Mouse (Mus musculus) liver, adult 2 months (tissue): ENCODE results near the gene Spcs1. TPM values are rescaled to one million over a fixed set of nuclear protein-coding genes. Genes with fewer than 3 reads are reported as not detected.

Source experiments
- DNase-seq: peaks from one replicate; pipeline ENCODE4 v3.0.0-alpha.2; 2011; ENCODE audit warnings: low read depth, low spot score; ENCODE audit errors: extremely low read depth
- H3K27ac ChIP-seq: fragments of 200-500 bp; replicated peaks from 2 replicates; pipeline ENCODE4 v1.5.1; 2012; ENCODE audit warnings: low read depth, mild to moderate bottlenecking, control low read depth, inconsistent platforms, low read length; ENCODE audit not compliant: insufficient read depth
- H3K27me3 ChIP-seq: fragments of 200-500 bp; 2 replicates; pipeline ENCODE4 v1.6.1; 2012; ENCODE audit warnings: mild to moderate bottlenecking, moderate library complexity, low read length, inconsistent platforms; ENCODE audit not compliant: control insufficient read depth, insufficient read depth
- H3K36me3 ChIP-seq: fragments of 200-500 bp; 2 replicates; pipeline ENCODE4 v1.6.1; 2012; ENCODE audit warnings: low read length, inconsistent platforms; ENCODE audit not compliant: control insufficient read depth, insufficient read depth
- H3K4me1 ChIP-seq: fragments of 200-500 bp; 2 replicates; pipeline ENCODE4 v1.6.1; 2011; ENCODE audit warnings: low read length; ENCODE audit not compliant: control insufficient read depth, insufficient read depth
- H3K4me3 ChIP-seq: fragments of 200-500 bp; 2 replicates; pipeline ENCODE4 v1.5.1; 2011; ENCODE audit warnings: low read depth, mild to moderate bottlenecking, control low read depth, low read length, moderate library complexity; ENCODE audit not compliant: insufficient read depth
- H3K79me2 ChIP-seq: fragments of 200-500 bp; 2 replicates; pipeline ENCODE4 v1.6.1; 2012; ENCODE audit warnings: inconsistent platforms, mild to moderate bottlenecking, low read length, moderate library complexity; ENCODE audit not compliant: control insufficient read depth, insufficient read depth
- H3K9ac ChIP-seq: fragments of 200-500 bp; 2 replicates; pipeline ENCODE4 v1.6.1; 2012; ENCODE audit warnings: low read depth, mild to moderate bottlenecking, control low read depth, inconsistent platforms, low read length
- CTCF ChIP-seq: fragments of 200-500 bp; IDR thresholded peaks from 2 replicates; pipeline ENCODE4 v1.5.1; 2011; ENCODE audit warnings: low read depth, low read length, control low read depth
- POLR2A ChIP-seq: fragments of 200-500 bp; IDR thresholded peaks from 2 replicates; pipeline ENCODE4 v1.6.1; 2011; ENCODE audit warnings: low read length, control low read depth; ENCODE audit not compliant: insufficient read depth; ENCODE audit errors: extremely low read depth
- WGBS: fragments of 180-500 bp; shearing (Covaris S2); methylation state at CpG from one replicate; pipeline ENCODE4 v1.1.7; 2018; 5-methylcytosine and 5-hydroxymethylcytosine counted together
- polyA plus RNA-seq: library from polyadenylated mRNA; depleted of rRNA; stranded (reverse); fragments of >200 nt; gene quantifications from 2 replicates; pipeline ENCODE4 v1.2.3, GENCODE M21; 2012; rRNA removed
- total RNA-seq: library from RNA; depleted of rRNA; stranded (reverse); fragments of >200 nt; gene quantifications from 2 replicates; pipeline ENCODE4 v1.2.3, GENCODE M21; 2014; rRNA removed

The Spcs1 gene
- total and polyA plus RNA-seq, 2 experiments: 101 to 183 TPM

- 38% methylated on average over 6 of the region's 6 CpGs for WGBS
- Histone ChIP-seq H3K9ac (no peak overlapping the region), H3K36me3 (peaks cover 20% of the 10 kb centered on the region), H3K27ac (no peak overlapping the region), H3K27me3 (no peaks in the 10 kb centered on the region), H3K4me3 (no peak overlapping the region), H3K79me2 (no peaks in the 10 kb centered on the region), H3K4me1 (no peaks in the 10 kb centered on the region)
- no peak for TF ChIP-seq CTCF
- TF ChIP-seq POLR2A: no peak
- peak; percentile 19 for DNase-seq
Observed at GRCm38 (mm10) chr14:30974204-30974603, 27.3 kb downstream of the Spcs1 start.

GRCm38 (mm10) chr14:30960366-30960765, 41.1 kb downstream of the Spcs1 start:
- peaks cover 25% of the 10 kb centered on the region for H3K36me3 ChIP-seq
- TF ChIP-seq POLR2A (no peak), CTCF (no peak)
- WGBS: 97% methylated on average over 1 of the region's 1 CpGs

GRCm38 (mm10) chr14:30959031-30959430, 42.4 kb downstream of the Spcs1 start:
- H3K4me1 ChIP-seq: no peaks in the 10 kb centered on the region
- DNase-seq: no peak
- no peak overlapping the region for H3K9ac ChIP-seq
- no peaks in the 10 kb centered on the region for H3K79me2 ChIP-seq
- no peaks in the 10 kb centered on the region for H3K27me3 ChIP-seq
- H3K4me3 ChIP-seq: no peak overlapping the region
- no peak overlapping the region for H3K27ac ChIP-seq
- 90% methylated on average over 4 of the region's 4 CpGs for WGBS
- TF ChIP-seq POLR2A: no peak
- TF ChIP-seq CTCF: no peak
- peaks cover 27% of the 10 kb centered on the region for H3K36me3 ChIP-seq

More at GRCm38 (mm10) chr14:30960366-30960765, 41.1 kb downstream of the Spcs1 start:
- H3K4me1 ChIP-seq: no peaks in the 10 kb centered on the region
- no peak overlapping the region for H3K9ac ChIP-seq
- H3K79me2 ChIP-seq: no peaks in the 10 kb centered on the region
- no peak overlapping the region for H3K27ac ChIP-seq
- H3K4me3 ChIP-seq: no peak overlapping the region
- no peak for DNase-seq
- H3K27me3 ChIP-seq: no peaks in the 10 kb centered on the region

GRCm38 (mm10) chr14:30958517-30958916, 43.0 kb downstream of the Spcs1 start:
- H3K79me2 ChIP-seq: no peaks in the 10 kb centered on the region
- no peak for TF ChIP-seq POLR2A
- no peak for TF ChIP-seq CTCF
- H3K4me1 ChIP-seq: no peaks in the 10 kb centered on the region
- 79% methylated on average over 2 of the region's 2 CpGs for WGBS
- H3K27ac ChIP-seq: no peak overlapping the region
- no peaks in the 10 kb centered on the region for H3K27me3 ChIP-seq
- no peak overlapping the region for H3K4me3 ChIP-seq
- H3K36me3 ChIP-seq: peaks cover 23% of the 10 kb centered on the region
- H3K9ac ChIP-seq: no peak overlapping the region
- DNase-seq: no peak

- Histone ChIP-seq H3K36me3 (peaks cover 2% of the 10 kb centered on the region), H3K27ac (peak within 1 kb of the TSS; percentile 85), H3K4me1 (peaks cover 10% of the 10 kb centered on the region), H3K4me3 (peak within 1 kb of the TSS; percentile 93), H3K27me3 (no peaks in the 10 kb centered on the region), H3K9ac (peak within 1 kb of the TSS; percentile 93), H3K79me2 (no peaks in the 10 kb centered on the region; the same call in 1 of the 2 replicates)
- WGBS: under 1% methylated on average over 57 of the region's 57 CpGs
- TF ChIP-seq POLR2A (0 out of 2 replicates have a peak, but pooled peaks have one; percentile 12), CTCF (0 out of 2 replicates have a peak, but pooled peaks have one; percentile 13)
- DNase-seq: peak; percentile 92
Observed at GRCm38 (mm10) chr14:30951154-30951825, 50.2 kb downstream of the Spcs1 start, which contains the start of gene Nek4. Gene Nek4 (plus strand): TSS chr14:30951377.

GRCm38 (mm10) chr14:30949986-30950385, 51.5 kb downstream of the Spcs1 start:
- Histone ChIP-seq H3K4me1 (peaks cover 22% of the 10 kb centered on the region), H3K36me3 (no peaks in the 10 kb centered on the region), H3K27ac (peak overlapping the region; percentile 85), H3K4me3 (no peak overlapping the region), H3K27me3 (no peaks in the 10 kb centered on the region), H3K9ac (peak overlapping the region; percentile 5; the same call in 1 of the 2 replicates), H3K79me2 (no peaks in the 10 kb centered on the region; the same call in 1 of the 2 replicates)
- no peak for TF ChIP-seq POLR2A
- TF ChIP-seq CTCF: no peak
- peak; percentile 95 for DNase-seq
- 42% methylated on average over 10 of the region's 10 CpGs for WGBS

Other genes starting within 250 kb of the Spcs1 start
- 3.7 and 4.1 TPM in 2 replicates for gene Tmem110, start 176.1 kb downstream of the Spcs1 start, total RNA-seq
- gene Tmem110, start 176.1 kb downstream of the Spcs1 start, polyA plus RNA-seq: 7.5 and 8.2 TPM in 2 replicates
- 1.0 and 2.3 TPM in 2 replicates for gene Mustn1, start 122.5 kb downstream of the Spcs1 start, total RNA-seq
- 4.1 and 4.4 TPM in 2 replicates for gene Mustn1, start 122.5 kb downstream of the Spcs1 start, polyA plus RNA-seq
- gene Itih4, start 115.2 kb downstream of the Spcs1 start, total RNA-seq: 1,004 and 1,280 TPM in 2 replicates
- 1,016 and 1,052 TPM in 2 replicates for gene Itih4, start 115.2 kb downstream of the Spcs1 start, polyA plus RNA-seq
- gene Itih3, start 77.9 kb downstream of the Spcs1 start, total RNA-seq: 603 and 791 TPM in 2 replicates
- 335 and 492 TPM in 2 replicates for gene Itih3, start 77.9 kb downstream of the Spcs1 start, polyA plus RNA-seq
- gene Itih1, start 58.4 kb downstream of the Spcs1 start, total RNA-seq: 544 and 683 TPM in 2 replicates
- gene Itih1, start 58.4 kb downstream of the Spcs1 start, polyA plus RNA-seq: 457 and 504 TPM in 2 replicates
- 6.7 and 7.5 TPM in 2 replicates for gene Nek4, start 50.3 kb downstream of the Spcs1 start, total RNA-seq
- 2.9 and 3.1 TPM in 2 replicates for gene Nek4, start 50.3 kb downstream of the Spcs1 start, polyA plus RNA-seq
- gene Glt8d1, start 272 bp downstream of the Spcs1 start, total RNA-seq: 8.8 and 10.2 TPM in 2 replicates
- gene Glt8d1, start 272 bp downstream of the Spcs1 start, polyA plus RNA-seq: 3.1 and 5.4 TPM in 2 replicates
- 26.3 and 28.7 TPM in 2 replicates for gene Pbrm1, start 17.5 kb upstream of the Spcs1 start, total RNA-seq
- gene Pbrm1, start 17.5 kb upstream of the Spcs1 start, polyA plus RNA-seq: 6.1 and 6.3 TPM in 2 replicates
- 16.3 and 21.1 TPM in 2 replicates for gene Gnl3, start 17.5 kb upstream of the Spcs1 start, total RNA-seq
- 8.3 and 18.2 TPM in 2 replicates for gene Gnl3, start 17.5 kb upstream of the Spcs1 start, polyA plus RNA-seq
- 30.9 and 35.3 TPM in 2 replicates for gene Smim4, start 127.3 kb upstream of the Spcs1 start, total RNA-seq
- 63.8 and 65.1 TPM in 2 replicates for gene Smim4, start 127.3 kb upstream of the Spcs1 start, polyA plus RNA-seq
- gene Nt5dc2, start 129.4 kb upstream of the Spcs1 start, total RNA-seq: 3.0 and 6.0 TPM in 2 replicates
- gene Nt5dc2, start 129.4 kb upstream of the Spcs1 start, polyA plus RNA-seq: 14.8 and 17.5 TPM in 2 replicates
- 27.0 and 39.5 TPM in 2 replicates for gene Stab1, start 167.0 kb upstream of the Spcs1 start, total RNA-seq
- gene Stab1, start 167.0 kb upstream of the Spcs1 start, polyA plus RNA-seq: 32.7 and 52.3 TPM in 2 replicates
- gene Tnnc1, start 206.6 kb upstream of the Spcs1 start, total RNA-seq: 0.27 and 0.83 TPM in 2 replicates
- 0.32 TPM in 1 of 2 replicates, not detected in the other for gene Tnnc1, start 206.6 kb upstream of the Spcs1 start, polyA plus RNA-seq
- gene Nisch, start 215.3 kb upstream of the Spcs1 start, total RNA-seq: 66.7 and 83.0 TPM in 2 replicates
- gene Nisch, start 215.3 kb upstream of the Spcs1 start, polyA plus RNA-seq: 107 and 152 TPM in 2 replicates
- gene Sema3g, start 216.2 kb upstream of the Spcs1 start, total RNA-seq: under 0.01 and 0.27 TPM in 2 replicates
- gene Sema3g, start 216.2 kb upstream of the Spcs1 start, polyA plus RNA-seq: 0.05 and 0.19 TPM in 2 replicates
- 6.9 and 9.0 TPM in 2 replicates for gene Phf7, start 249.6 kb upstream of the Spcs1 start, total RNA-seq
- gene Phf7, start 249.6 kb upstream of the Spcs1 start, polyA plus RNA-seq: 4.4 and 4.5 TPM in 2 replicates
- gene Bap1, start 249.8 kb upstream of the Spcs1 start, total RNA-seq: 16.1 and 16.4 TPM in 2 replicates
- 24.5 and 26.7 TPM in 2 replicates for gene Bap1, start 249.8 kb upstream of the Spcs1 start, polyA plus RNA-seq